Mouse (Mus musculus) limb, embryonic 13.5 days (tissue): Measurements from ENCODE around the gene Ak9. TPM values are rescaled to one million over a fixed set of nuclear protein-coding genes. Genes with fewer than 3 reads are reported as not detected.

ENCODE experiments used
- ATAC-seq: fragments of 200-750 bp; cut with Nextera tagmentation; 2 replicates; pipeline ENCODE4 v1.8.0; 2017; ENCODE audit warnings: low read depth, moderate number of reproducible peaks, moderate TSS enrichment; ENCODE audit not compliant: low FRiP score
- H3K27ac ChIP-seq: fragments of 300-500 bp; sonication (generic); 2 replicates; pipeline ENCODE4 v1.5.1; 2015; ENCODE audit warnings: inconsistent platforms, mild to moderate bottlenecking, moderate library complexity
- H3K27me3 ChIP-seq: fragments of 300-500 bp; sonication (generic); 2 replicates; pipeline ENCODE4 v1.6.1; 2015; ENCODE audit warnings: mild to moderate bottlenecking, inconsistent platforms
- H3K36me3 ChIP-seq: fragments of 300-500 bp; sonication (generic); 2 replicates; pipeline ENCODE4 v1.6.1; 2015; ENCODE audit warnings: inconsistent platforms, mild to moderate bottlenecking, moderate library complexity
- H3K4me1 ChIP-seq: fragments of 300-500 bp; sonication (generic); 2 replicates; pipeline ENCODE4 v1.6.1; 2015; ENCODE audit warnings: inconsistent platforms
- H3K4me2 ChIP-seq: fragments of 300-500 bp; sonication (generic); replicated peaks from 2 replicates; pipeline ENCODE4 v1.6.1; 2015; ENCODE audit warnings: inconsistent platforms, mild to moderate bottlenecking, moderate library complexity
- H3K4me3 ChIP-seq: fragments of 300-500 bp; sonication (generic); 2 replicates; pipeline ENCODE4 v1.5.1; 2015; ENCODE audit warnings: moderate library complexity, mild to moderate bottlenecking, inconsistent platforms
- H3K9ac ChIP-seq: fragments of 300-500 bp; sonication (generic); 2 replicates; pipeline ENCODE4 v1.6.1; 2015; ENCODE audit warnings: mild to moderate bottlenecking, inconsistent platforms
- H3K9me3 ChIP-seq: fragments of 300-500 bp; sonication (generic); 2 replicates; pipeline ENCODE4 v1.6.1; 2016; ENCODE audit warnings: inconsistent platforms
- WGBS: fragments of 180-500 bp; shearing (Covaris S2); methylation state at CpG from one replicate; pipeline ENCODE4 v1.1.7; 2015; 5-methylcytosine and 5-hydroxymethylcytosine counted together
- polyA plus RNA-seq: library from polyadenylated mRNA; unstranded; fragments of >200 nt; fragmentation: Nextera tagmentation; extraction: Ambion mirVana; gene quantifications from 2 replicates; pipeline ENCODE4 v1.2.1, GENCODE M21; 2015

Gene Ak9
- polyA plus RNA-seq, result not detected in 2 replicates

DNA sequence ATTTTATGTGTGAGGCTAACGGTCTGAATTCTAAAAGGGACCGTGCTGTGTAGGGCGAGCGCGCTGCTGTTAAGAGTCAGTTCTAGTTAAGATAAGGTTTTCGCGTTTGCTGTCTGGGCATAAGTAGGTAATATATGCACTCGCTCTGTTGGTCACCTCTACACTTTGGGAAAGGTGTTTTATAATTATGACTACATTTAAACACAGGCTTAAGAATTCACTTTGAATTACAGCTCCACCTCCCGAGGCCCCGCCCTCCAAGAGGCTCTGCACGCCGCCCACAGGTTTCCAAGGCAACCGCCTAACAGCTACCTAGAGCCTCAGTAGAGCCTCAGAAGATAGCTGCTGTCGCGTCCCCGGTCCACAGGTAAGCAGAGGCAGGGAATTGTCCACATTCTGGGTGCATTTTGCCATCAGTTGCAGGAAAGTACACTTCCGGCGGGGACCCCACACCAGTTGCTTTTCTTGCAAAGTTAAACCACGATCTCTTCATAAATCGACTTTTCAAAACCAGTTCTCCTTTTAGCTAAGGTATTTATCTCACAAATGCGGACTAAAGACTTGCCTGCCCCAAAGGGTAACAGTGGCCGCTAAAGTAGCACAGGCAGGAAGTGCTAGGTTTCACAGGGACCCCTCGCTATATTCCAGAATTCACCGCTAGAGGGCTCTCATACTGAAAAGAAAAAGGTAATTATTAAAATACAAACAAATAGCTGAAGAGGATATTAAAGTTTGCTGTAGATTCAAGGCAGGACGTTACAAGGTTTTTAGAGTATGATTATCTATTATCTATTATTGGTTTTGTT is at the start of gene Ak9:
Gene Ak9 (plus strand): TSS at position 342 of the 806 bp plus-strand sequence.
- Histone ChIP-seq H3K4me3 (peak within 1 kb of the TSS; percentile 86), H3K36me3 (no peaks in the 10 kb centered on the region), H3K9ac (peak within 1 kb of the TSS; percentile 75), H3K4me1 (peaks cover 8% of the 10 kb centered on the region), H3K27ac (peak within 1 kb of the TSS; percentile 49; the same call in 1 of the 2 replicates), H3K4me2 (peak within 1 kb of the TSS; percentile 90), H3K27me3 (no peaks in the 10 kb centered on the region), H3K9me3 (no peaks in the 10 kb centered on the region)
- WGBS, result under 1% methylated on average over 25 of the region's 25 CpGs
- peak; percentile 85 for ATAC-seq

DNA sequence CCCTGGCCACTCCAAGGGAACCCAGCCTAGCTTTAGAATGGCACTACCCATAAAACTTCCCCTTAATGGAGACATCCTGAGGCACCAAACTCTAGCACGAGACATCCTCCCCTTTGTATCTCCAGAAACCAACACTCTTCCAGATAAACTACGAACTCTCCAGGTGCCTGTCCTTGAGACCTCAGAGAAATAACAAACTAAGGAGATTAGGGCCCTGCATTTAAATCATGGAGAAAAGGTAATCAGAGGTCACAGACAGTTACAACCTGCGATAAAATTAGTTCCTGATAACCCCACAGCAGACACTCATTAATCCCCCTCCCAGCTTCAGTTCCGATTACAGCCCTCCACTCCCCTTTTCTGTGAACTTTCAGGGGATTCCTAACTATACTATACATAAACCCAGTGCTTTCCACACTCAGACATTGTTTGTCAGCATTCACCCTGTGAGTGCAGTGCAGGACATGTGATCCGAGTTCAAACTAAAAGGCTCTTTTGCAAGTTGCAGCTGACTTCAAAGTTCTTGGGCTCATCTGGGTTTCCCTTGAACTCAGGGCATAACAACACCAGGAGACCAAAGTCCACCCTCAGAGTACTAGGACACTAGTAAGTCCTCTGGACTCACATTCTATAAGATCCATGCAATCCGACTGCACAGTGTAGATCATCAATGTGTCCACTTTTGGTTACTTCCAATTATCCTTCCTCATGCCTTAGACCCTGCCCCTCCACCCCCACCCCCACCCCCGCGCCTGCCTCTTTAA is 43.4 kb upstream of the Ak9 start:
- H3K27me3 ChIP-seq, result no peaks in the 10 kb centered on the region
- 0 out of 2 replicates have a peak, but pooled peaks cover 8% of the 10 kb centered on the region for H3K4me1 ChIP-seq
- no peak overlapping the region for H3K27ac ChIP-seq
- no peak for ATAC-seq
- H3K9ac ChIP-seq, result no peak overlapping the region
- 31% methylated on average over 8 of the region's 8 CpGs for WGBS
- H3K4me2 ChIP-seq, result no peak overlapping the region
- H3K4me3 ChIP-seq, result no peak overlapping the region
- H3K36me3 ChIP-seq, result peaks cover 18% of the 10 kb centered on the region
- no peaks in the 10 kb centered on the region for H3K9me3 ChIP-seq

DNA sequence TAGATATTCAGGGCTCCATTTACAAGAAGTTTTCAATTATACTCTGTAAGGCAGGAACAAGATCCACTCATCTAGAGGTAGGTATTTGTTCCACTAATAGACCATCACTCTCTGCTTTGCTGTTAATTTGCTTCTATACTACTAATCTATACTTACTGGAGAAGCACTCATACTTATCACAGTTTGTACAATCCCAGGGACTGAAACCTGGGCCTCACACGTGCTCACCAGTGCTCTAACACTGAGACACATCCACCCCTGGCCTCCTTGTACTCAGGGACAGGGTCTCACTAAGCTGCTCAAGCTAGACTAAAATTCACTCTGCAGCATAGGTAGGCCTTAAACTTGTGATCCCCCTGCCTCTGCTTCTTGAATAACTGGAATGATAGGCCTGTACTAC is 42.6 kb upstream of the Ak9 start:
- H3K27ac ChIP-seq, result no peak overlapping the region
- H3K9ac ChIP-seq, result no peak overlapping the region
- H3K27me3 ChIP-seq, result no peaks in the 10 kb centered on the region
- no peaks in the 10 kb centered on the region for H3K9me3 ChIP-seq
- H3K4me3 ChIP-seq, result no peak overlapping the region
- H3K4me2 ChIP-seq, result no peak overlapping the region
- 42% methylated on average over 1 of the region's 1 CpGs for WGBS
- H3K4me1 ChIP-seq, result 0 out of 2 replicates have a peak, but pooled peaks cover 8% of the 10 kb centered on the region
- H3K36me3 ChIP-seq, result peaks cover 10% of the 10 kb centered on the region
- ATAC-seq, result no peak

- peaks cover 9% of the 10 kb centered on the region for H3K36me3 ChIP-seq
- no peak for ATAC-seq
- no peak overlapping the region for H3K27ac ChIP-seq
Observed at GRCm38 (mm10) chr10:41261889-41262288, 41.9 kb upstream of the Ak9 start.

DNA sequence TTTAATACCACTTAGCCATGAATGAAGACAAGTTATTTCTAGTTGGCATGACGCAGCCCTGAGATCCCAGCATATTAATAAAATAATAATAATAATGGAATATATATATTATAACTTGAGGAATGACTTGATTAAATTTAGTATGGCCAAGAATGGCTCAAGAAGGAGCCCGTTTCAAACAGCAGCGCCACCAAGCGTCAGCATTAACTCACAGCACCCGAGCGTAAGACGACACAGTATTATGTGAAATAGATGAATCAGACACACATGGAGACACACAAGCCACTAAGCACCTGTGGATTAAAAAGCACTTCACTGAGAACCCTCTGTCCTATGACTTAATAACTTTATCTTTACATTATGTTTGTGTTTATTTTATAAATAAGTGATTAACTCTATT is 31.9 kb upstream of the Ak9 start:
- no peak overlapping the region for H3K4me3 ChIP-seq
- H3K9ac ChIP-seq, result no peak overlapping the region
- H3K9me3 ChIP-seq, result no peaks in the 10 kb centered on the region
- H3K4me1 ChIP-seq, result no peaks in the 10 kb centered on the region
- no peaks in the 10 kb centered on the region for H3K27me3 ChIP-seq
- H3K27ac ChIP-seq, result no peak overlapping the region
- H3K36me3 ChIP-seq, result peaks cover 3% of the 10 kb centered on the region; the same call in 1 of the 2 replicates
- no peak overlapping the region for H3K4me2 ChIP-seq
- no peak for ATAC-seq
- WGBS, result 49% methylated on average over 7 of the region's 7 CpGs

More at GRCm38 (mm10) chr10:41261889-41262288, 41.9 kb upstream of the Ak9 start:
- Histone ChIP-seq H3K4me2 (no peak overlapping the region), H3K4me1 (0 out of 2 replicates have a peak, but pooled peaks cover 5% of the 10 kb centered on the region), H3K4me3 (no peak overlapping the region), H3K9me3 (no peaks in the 10 kb centered on the region), H3K27me3 (no peaks in the 10 kb centered on the region), H3K9ac (no peak overlapping the region)

GRCm38 (mm10) chr10:41274871-41275270 is 28.9 kb upstream of the Ak9 start:
- Histone ChIP-seq H3K36me3 (no peaks in the 10 kb centered on the region), H3K4me3 (no peak overlapping the region), H3K27me3 (no peaks in the 10 kb centered on the region), H3K9me3 (no peaks in the 10 kb centered on the region), H3K4me2 (no peak overlapping the region), H3K4me1 (no peaks in the 10 kb centered on the region), H3K27ac (no peak overlapping the region), H3K9ac (no peak overlapping the region)
- ATAC-seq, result no peak
- WGBS, result 87% methylated on average over 1 of the region's 1 CpGs

GRCm38 (mm10) chr10:41278808-41279207 is 25.0 kb upstream of the Ak9 start:
- no peaks in the 10 kb centered on the region for H3K27me3 ChIP-seq
- no peak for ATAC-seq
- H3K9me3 ChIP-seq, result no peaks in the 10 kb centered on the region
- no peaks in the 10 kb centered on the region for H3K4me1 ChIP-seq
- peaks cover 3% of the 10 kb centered on the region for H3K36me3 ChIP-seq
- no peak overlapping the region for H3K4me3 ChIP-seq
- 93% methylated on average over 1 of the region's 1 CpGs for WGBS
- no peak overlapping the region for H3K9ac ChIP-seq
- no peak overlapping the region for H3K4me2 ChIP-seq
- H3K27ac ChIP-seq, result no peak overlapping the region

DNA sequence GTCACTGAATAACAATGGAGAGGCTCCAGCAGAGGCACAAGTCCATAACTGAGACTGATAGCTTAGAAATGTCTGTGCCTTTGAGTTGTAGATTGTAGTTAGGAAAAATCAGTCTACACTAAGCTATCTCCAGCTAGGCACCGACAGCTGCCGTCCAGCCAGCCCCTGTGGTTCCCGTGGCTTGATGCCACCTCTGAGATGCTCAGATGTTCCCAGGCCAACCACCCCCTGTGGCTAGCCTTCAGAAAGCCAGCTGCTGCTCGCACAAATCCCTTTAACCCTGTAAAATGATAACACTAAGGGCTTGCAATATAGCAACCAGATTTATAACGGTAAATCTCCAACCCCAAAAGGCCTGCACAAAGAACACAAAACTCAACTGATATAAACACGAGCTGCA is 23.6 kb upstream of the Ak9 start:
- 51% methylated on average over 6 of the region's 6 CpGs for WGBS
- no peak for ATAC-seq
- Histone ChIP-seq H3K9ac (no peak overlapping the region), H3K9me3 (no peaks in the 10 kb centered on the region), H3K36me3 (peaks cover 8% of the 10 kb centered on the region), H3K4me1 (no peaks in the 10 kb centered on the region), H3K27ac (no peak overlapping the region), H3K27me3 (no peaks in the 10 kb centered on the region), H3K4me2 (no peak overlapping the region), H3K4me3 (no peak overlapping the region)

DNA sequence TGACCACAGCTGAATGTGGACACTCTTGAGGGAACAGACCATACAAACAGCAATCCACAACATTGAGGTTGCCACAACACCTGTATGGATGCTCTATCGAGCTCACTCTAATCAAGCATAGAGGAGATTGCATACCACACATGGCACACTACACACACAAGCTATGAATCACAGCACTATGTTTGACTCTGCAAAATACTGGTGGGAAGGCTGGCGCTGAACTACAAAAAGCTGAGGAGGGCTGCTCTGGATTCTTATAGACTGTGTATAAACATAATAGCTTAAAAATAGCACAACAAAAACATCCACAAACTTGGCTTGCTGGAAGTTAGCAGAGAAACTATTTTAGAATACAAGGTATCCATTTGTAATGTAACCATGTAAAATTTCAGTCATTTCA is 23.0 kb upstream of the Ak9 start:
- H3K27me3 ChIP-seq, result no peaks in the 10 kb centered on the region
- ATAC-seq, result no peak
- WGBS, result 85% methylated on average over 2 of the region's 2 CpGs
- no peak overlapping the region for H3K27ac ChIP-seq
- H3K9me3 ChIP-seq, result no peaks in the 10 kb centered on the region
- no peak overlapping the region for H3K9ac ChIP-seq
- H3K4me1 ChIP-seq, result no peaks in the 10 kb centered on the region
- peaks cover 8% of the 10 kb centered on the region for H3K36me3 ChIP-seq
- H3K4me2 ChIP-seq, result no peak overlapping the region
- H3K4me3 ChIP-seq, result no peak overlapping the region

DNA sequence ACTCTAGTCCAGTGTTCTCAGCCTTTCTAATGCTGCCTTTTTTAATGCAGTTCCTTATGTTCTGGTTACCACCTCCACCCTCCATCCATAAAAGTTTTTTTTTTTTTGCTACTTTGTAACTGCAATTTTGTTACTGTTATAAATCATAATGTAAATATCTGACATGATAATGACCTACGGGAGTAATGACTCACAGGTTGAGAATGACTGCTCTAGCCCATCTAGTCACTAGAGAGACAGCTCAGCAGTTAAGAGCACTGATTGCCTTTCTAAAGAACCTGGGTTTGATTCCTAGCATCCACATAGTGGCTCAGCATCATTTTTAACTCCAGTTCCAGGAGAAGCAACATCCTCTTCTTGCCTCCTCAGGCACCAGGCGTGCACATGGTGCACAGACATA is 21.7 kb upstream of the Ak9 start:
- H3K9ac ChIP-seq, result no peak overlapping the region
- H3K4me1 ChIP-seq, result no peaks in the 10 kb centered on the region
- 78% methylated on average over 2 of the region's 2 CpGs for WGBS
- H3K27me3 ChIP-seq, result no peaks in the 10 kb centered on the region
- no peaks in the 10 kb centered on the region for H3K9me3 ChIP-seq
- peaks cover 8% of the 10 kb centered on the region for H3K36me3 ChIP-seq
- no peak overlapping the region for H3K27ac ChIP-seq
- H3K4me3 ChIP-seq, result no peak overlapping the region
- no peak overlapping the region for H3K4me2 ChIP-seq
- no peak for ATAC-seq

DNA sequence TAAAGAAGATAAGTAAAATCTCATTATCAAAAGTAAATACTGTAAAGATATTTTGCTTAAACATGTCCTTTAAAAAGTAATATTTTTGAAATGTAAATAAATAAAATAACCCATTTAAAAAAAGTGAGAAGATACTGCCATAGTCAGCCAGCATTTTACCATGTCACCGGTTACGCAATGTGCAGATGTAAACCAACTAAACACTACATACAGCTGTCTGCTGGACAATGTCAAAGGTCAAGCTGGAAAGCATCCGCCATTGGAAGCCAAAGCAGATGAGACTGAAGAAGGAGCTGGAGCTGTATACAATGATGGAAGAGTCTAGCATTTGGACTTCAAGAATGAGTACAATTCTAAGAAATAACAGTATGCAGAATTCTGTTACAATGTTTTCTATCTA is 16.2 kb upstream of the Ak9 start:
- WGBS, result 91% methylated on average over 3 of the region's 3 CpGs
- Histone ChIP-seq H3K27ac (no peak overlapping the region), H3K9me3 (no peaks in the 10 kb centered on the region), H3K4me1 (peaks cover 6% of the 10 kb centered on the region), H3K9ac (no peak overlapping the region), H3K4me2 (no peak overlapping the region), H3K36me3 (peaks cover 8% of the 10 kb centered on the region), H3K4me3 (no peak overlapping the region), H3K27me3 (no peaks in the 10 kb centered on the region)
- ATAC-seq, result no peak

DNA sequence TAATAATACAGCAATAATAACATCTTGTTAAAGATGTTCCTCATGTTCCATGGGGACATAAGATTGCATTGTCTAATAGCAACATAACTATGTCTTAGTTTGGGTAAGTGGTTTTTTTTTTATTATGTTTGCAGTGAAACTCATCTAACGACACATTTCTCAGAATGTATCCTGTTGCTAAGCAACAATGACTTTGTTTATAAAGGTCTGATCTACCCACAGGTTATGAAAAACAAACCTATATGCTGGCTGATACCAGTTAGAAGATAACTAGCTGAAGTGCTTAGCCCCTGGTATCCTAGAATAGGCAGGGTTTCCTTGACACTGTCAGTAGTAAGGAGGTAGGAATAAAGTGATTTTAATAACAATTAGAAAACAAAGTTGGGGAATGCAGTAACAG is 15.7 kb upstream of the Ak9 start:
- Histone ChIP-seq H3K4me2 (no peak overlapping the region), H3K9ac (no peak overlapping the region), H3K4me1 (peaks cover 10% of the 10 kb centered on the region), H3K4me3 (no peak overlapping the region), H3K27ac (no peak overlapping the region), H3K9me3 (no peaks in the 10 kb centered on the region), H3K27me3 (no peaks in the 10 kb centered on the region), H3K36me3 (peaks cover 8% of the 10 kb centered on the region)
- WGBS, result 68% methylated on average over 1 of the region's 1 CpGs
- no peak for ATAC-seq
